Mouse (Mus musculus): ENCODE results near the gene Smagp. TPM values are rescaled to one million over a fixed set of nuclear protein-coding genes. Genes with fewer than 3 reads are reported as not detected.

Gene Smagp
- polyA plus RNA-seq, 1 experiment: 160 TPM

DNA sequence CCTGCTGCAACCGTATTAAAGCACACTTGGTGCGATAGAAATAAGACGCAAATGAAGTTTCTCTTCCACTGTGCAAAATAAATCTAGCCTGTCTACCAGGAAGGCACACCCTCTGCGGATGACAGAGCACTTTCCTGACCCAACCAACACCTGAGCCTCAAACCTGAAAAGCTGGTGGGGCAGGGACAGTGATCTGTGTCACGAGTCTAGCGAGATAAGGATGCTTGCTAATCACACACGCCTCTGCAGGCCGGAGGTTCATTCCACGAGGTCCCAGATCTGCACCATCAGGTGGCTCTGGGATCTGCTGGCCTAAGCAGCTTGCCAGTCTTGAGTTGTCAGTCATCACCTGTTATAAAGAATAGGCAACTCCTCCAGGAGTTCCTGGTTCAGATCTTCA, 14.9 kb upstream of the Smagp start:
- Histone ChIP-seq H3K27me3 (replicated peaks; ENCODE audit: control insufficient read depth, insufficient read depth, low read length) (no peaks in the 10 kb centered on the region), H3K4me1 (ENCODE audit: control insufficient read depth, insufficient read depth, low read length) (no peaks in the 10 kb centered on the region), H3K36me3 (ENCODE audit: control insufficient read depth, insufficient read depth, low read length) (no peaks in the 10 kb centered on the region), H3K27ac (ENCODE audit: insufficient read depth, low read depth, low read length) (no peak overlapping the region), H3K4me3 (ENCODE audit: insufficient read depth, low read depth, low read length) (no peak overlapping the region)
- TF ChIP-seq CTCF (conservative IDR thresholded peaks at IDR 0.05; ENCODE audit: insufficient read depth, insufficient read length, low read depth, low read length) (no peak), POLR2A (IDR thresholded peaks at IDR 0.05; ENCODE audit: low read depth, low read length) (no peak)
- no peak for DNase-seq
- 80% methylated on average over 9 of the region's 9 CpGs for WGBS

DNA sequence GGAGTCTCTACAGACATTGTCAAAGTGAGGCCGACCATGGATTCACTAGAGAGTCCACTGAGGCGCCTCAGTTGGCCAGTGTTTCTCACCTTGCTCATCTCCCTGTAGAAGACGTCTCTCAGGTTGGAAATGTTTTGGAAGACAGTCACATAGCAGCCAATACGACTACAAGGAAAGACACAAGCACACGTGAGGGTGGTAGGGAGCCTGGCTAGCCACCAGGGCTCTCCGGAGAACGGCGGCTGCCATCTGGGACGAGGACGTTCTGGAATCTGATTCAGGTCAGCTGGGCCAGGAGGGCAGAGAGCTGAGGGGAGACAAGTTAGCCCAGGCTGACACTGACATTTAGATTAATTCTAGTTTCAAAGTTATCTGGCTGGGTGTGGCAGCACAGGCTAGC, 13.4 kb upstream of the Smagp start:
- TF ChIP-seq CTCF (conservative IDR thresholded peaks at IDR 0.05; ENCODE audit: insufficient read depth, insufficient read length, low read depth, low read length) (no peak), POLR2A (IDR thresholded peaks at IDR 0.05; ENCODE audit: low read depth, low read length) (no peak)
- Histone ChIP-seq H3K4me3 (ENCODE audit: insufficient read depth, low read depth, low read length) (no peak overlapping the region), H3K27ac (ENCODE audit: insufficient read depth, low read depth, low read length) (no peak overlapping the region), H3K36me3 (ENCODE audit: control insufficient read depth, insufficient read depth, low read length) (no peaks in the 10 kb centered on the region), H3K4me1 (ENCODE audit: control insufficient read depth, insufficient read depth, low read length) (no peaks in the 10 kb centered on the region), H3K27me3 (replicated peaks; ENCODE audit: control insufficient read depth, insufficient read depth, low read length) (no peaks in the 10 kb centered on the region)
- no peak for DNase-seq
- WGBS: 95% methylated on average over 10 of the region's 10 CpGs

DNA sequence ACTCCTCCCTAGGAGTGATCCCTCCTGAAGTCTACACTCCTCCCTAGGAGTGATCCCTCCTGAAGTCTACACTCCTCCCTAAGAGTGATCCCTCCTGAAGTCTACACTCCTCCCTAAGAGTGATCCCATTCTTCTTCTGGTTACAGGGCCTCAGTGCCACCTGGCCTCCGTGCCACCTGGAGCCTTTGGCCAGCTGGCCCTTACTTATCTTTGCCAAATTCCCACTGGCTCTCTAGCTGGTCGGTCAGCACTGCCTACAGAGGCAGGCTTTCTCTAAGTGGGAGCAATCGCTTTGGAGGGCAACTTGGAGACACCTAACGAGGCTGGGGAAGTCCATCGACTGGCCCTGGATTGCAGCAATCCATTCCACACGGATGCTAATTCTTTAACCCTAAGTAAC, 9.4 kb upstream of the Smagp start:
- no peak overlapping the region for H3K4me3 ChIP-seq (ENCODE audit: insufficient read depth, low read depth, low read length)
- WGBS: 84% methylated on average over 6 of the region's 6 CpGs
- no peak overlapping the region for H3K27ac ChIP-seq (ENCODE audit: insufficient read depth, low read depth, low read length)
- TF ChIP-seq CTCF (conservative IDR thresholded peaks at IDR 0.05; ENCODE audit: insufficient read depth, insufficient read length, low read depth, low read length) (no peak), POLR2A (IDR thresholded peaks at IDR 0.05; ENCODE audit: low read depth, low read length) (no peak)
- DNase-seq: no peak
- no peaks in the 10 kb centered on the region for H3K27me3 ChIP-seq (replicated peaks; ENCODE audit: control insufficient read depth, insufficient read depth, low read length)
- no peaks in the 10 kb centered on the region; the same call in 1 of the 2 replicates for H3K4me1 ChIP-seq (ENCODE audit: control insufficient read depth, insufficient read depth, low read length)
- H3K36me3 ChIP-seq (ENCODE audit: control insufficient read depth, insufficient read depth, low read length): no peaks in the 10 kb centered on the region

DNA sequence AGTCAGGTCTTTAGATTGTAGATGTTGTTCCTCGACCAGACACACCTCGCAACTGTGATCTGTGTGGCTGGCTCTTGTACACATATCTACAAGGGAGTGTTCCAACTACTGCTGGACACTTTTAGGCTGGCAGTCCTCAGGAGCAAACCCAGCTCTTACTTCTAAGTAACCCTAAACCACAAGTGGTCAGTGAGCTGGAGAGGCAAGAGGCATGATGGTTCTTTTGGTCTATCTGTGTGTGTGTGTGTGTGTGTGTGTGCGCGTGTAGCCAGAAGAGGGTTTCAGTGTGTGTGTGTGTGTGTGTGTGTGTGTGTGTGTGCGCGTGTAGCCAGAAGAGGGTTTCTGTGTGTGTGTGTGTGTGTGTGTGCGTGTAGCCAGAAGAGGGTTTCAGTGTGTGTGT, 5.7 kb upstream of the Smagp start:
- Histone ChIP-seq H3K27me3 (replicated peaks; ENCODE audit: control insufficient read depth, insufficient read depth, low read length) (no peaks in the 10 kb centered on the region), H3K4me1 (ENCODE audit: control insufficient read depth, insufficient read depth, low read length) (peaks cover 5% of the 10 kb centered on the region; the same call in 1 of the 2 replicates), H3K4me3 (ENCODE audit: insufficient read depth, low read depth, low read length) (no peak overlapping the region), H3K36me3 (ENCODE audit: control insufficient read depth, insufficient read depth, low read length) (no peaks in the 10 kb centered on the region), H3K27ac (ENCODE audit: insufficient read depth, low read depth, low read length) (no peak overlapping the region)
- WGBS: 90% methylated on average over 7 of the region's 7 CpGs
- TF ChIP-seq CTCF (conservative IDR thresholded peaks at IDR 0.05; ENCODE audit: insufficient read depth, insufficient read length, low read depth, low read length) (no peak), POLR2A (IDR thresholded peaks at IDR 0.05; ENCODE audit: low read depth, low read length) (no peak)
- DNase-seq: no peak

DNA sequence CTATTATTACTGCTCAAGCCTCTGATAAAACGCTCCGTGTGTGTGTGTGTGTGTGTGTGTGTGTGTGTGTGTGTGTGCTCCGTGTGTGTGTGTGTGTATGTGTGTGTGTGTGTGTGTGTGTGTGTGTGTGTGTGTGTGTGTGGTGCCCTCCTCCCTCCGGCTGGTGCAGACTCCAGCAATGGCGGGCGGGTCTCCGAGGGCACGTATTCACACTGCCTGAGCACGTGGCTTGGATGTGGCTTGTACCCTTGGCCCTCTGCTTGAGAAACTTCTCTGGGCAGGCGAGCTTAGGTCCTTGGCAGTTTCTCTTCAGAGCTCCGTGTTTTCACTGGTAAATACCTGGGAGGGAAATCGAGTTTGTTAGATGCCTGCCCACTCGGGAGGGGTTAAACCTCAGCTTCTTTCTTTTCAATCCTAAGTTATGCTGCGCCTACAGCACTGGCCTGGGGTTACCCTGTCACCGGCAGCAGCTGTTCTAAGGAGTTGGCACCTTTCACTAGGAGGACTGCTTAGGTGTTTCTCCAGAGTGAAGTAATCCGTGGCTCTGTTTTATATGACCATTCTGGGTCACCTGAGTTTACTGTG, 4.6 kb upstream of the Smagp start:
- TF ChIP-seq POLR2A (IDR thresholded peaks at IDR 0.05; ENCODE audit: low read depth, low read length): no peak
- TF ChIP-seq CTCF (conservative IDR thresholded peaks at IDR 0.05; ENCODE audit: insufficient read depth, insufficient read length, low read depth, low read length): no peak
- DNase-seq: peak; percentile 40
- Histone ChIP-seq H3K4me1 (ENCODE audit: control insufficient read depth, insufficient read depth, low read length) (peaks cover 7% of the 10 kb centered on the region), H3K4me3 (ENCODE audit: insufficient read depth, low read depth, low read length) (no peak overlapping the region), H3K27ac (ENCODE audit: insufficient read depth, low read depth, low read length) (no peak overlapping the region), H3K27me3 (replicated peaks; ENCODE audit: control insufficient read depth, insufficient read depth, low read length) (no peaks in the 10 kb centered on the region), H3K36me3 (ENCODE audit: control insufficient read depth, insufficient read depth, low read length) (no peaks in the 10 kb centered on the region)
- 41% methylated on average over 14 of the region's 16 CpGs for WGBS

DNA sequence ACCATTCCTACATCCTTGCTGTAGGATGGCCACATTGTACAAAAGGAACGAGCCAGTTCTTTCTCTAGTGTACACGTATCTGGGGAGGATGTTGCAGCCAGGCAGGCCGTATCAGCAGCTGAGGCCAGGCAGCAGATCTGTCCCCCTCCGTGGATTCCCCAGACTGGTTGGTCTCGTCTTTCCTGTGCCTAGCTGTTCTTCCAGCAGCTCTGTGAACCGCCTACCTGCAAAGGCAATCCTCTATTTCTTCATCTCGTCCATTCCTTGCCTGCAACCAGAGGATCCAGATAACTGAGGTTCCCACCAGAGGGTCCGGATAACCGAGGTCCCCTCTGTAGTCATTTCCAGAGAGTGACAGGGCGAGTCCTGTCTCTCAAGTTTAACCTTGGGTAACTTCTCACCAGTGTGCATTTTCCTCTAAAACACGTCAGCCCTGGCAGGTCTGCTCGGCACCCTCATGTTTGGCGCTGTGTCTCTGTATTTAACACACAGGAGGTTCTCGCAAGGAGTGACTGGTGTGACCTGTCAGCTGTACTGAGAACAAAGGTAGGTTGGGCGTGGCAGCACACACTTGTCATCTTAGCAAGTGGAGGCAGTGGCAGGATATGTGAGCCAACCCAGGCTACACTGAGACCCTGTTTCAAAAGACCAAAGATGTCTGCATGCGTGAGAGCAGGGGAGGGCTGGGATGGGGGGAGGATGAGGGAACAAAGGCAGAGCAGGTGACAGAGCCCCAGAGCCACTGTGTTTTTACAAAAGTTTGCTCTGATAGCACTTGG, 3.4 kb upstream of the Smagp start:
- no peaks in the 10 kb centered on the region for H3K36me3 ChIP-seq (ENCODE audit: control insufficient read depth, insufficient read depth, low read length)
- WGBS: 87% methylated on average over 16 of the region's 16 CpGs
- no peak for DNase-seq

DNA sequence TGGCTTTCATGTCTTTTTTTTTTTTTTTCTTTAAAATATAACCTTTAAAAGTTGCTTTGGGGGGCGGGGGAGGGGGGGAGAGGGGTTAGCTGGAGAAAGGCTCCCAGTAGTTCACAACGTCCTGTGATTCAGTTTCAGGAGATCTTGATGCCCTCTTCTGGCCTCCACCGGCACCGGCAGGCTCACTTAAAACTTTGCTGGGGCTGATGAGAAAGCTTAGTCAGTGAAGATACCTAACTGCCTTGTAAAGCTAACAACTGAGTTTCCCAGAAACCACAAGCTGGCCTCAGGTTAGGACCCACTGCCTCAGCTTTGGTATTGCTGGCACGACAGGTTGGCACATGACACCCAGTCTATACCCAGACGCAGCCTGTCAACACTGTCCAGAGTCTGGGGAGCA, 921 bp upstream of the Smagp start:
- TF ChIP-seq POLR2A (IDR thresholded peaks at IDR 0.05; ENCODE audit: low read depth, low read length): no peak
- peak; percentile 63 for TF ChIP-seq CTCF (conservative IDR thresholded peaks at IDR 0.05; ENCODE audit: insufficient read depth, insufficient read length, low read depth, low read length)
- Histone ChIP-seq H3K27me3 (replicated peaks; ENCODE audit: control insufficient read depth, insufficient read depth, low read length) (no peaks in the 10 kb centered on the region), H3K4me3 (ENCODE audit: insufficient read depth, low read depth, low read length) (no peak overlapping the region), H3K4me1 (ENCODE audit: control insufficient read depth, insufficient read depth, low read length) (peaks cover 16% of the 10 kb centered on the region), H3K27ac (ENCODE audit: insufficient read depth, low read depth, low read length) (no peak overlapping the region), H3K36me3 (ENCODE audit: control insufficient read depth, insufficient read depth, low read length) (no peaks in the 10 kb centered on the region)
- peak; percentile 71 for DNase-seq
- 16% methylated on average over 6 of the region's 6 CpGs for WGBS

More for the DNA sequence above, 3.4 kb upstream of the Smagp start:
- no peak overlapping the region for H3K4me3 ChIP-seq (ENCODE audit: insufficient read depth, low read depth, low read length)
- TF ChIP-seq POLR2A (IDR thresholded peaks at IDR 0.05; ENCODE audit: low read depth, low read length) (no peak), CTCF (conservative IDR thresholded peaks at IDR 0.05; ENCODE audit: insufficient read depth, insufficient read length, low read depth, low read length) (no peak)
- H3K4me1 ChIP-seq (ENCODE audit: control insufficient read depth, insufficient read depth, low read length): peaks cover 9% of the 10 kb centered on the region
- H3K27me3 ChIP-seq (replicated peaks; ENCODE audit: control insufficient read depth, insufficient read depth, low read length): no peaks in the 10 kb centered on the region
- no peak overlapping the region for H3K27ac ChIP-seq (ENCODE audit: insufficient read depth, low read depth, low read length)
